Mouse (Mus musculus) heart, postnatal 25 days (tissue): ENCODE measurements at regions not wholly inside any gene's neighbourhood (a gene's known extent, or its start where the extent isn't known, plus 50 kb on each side); places are given as distances from the start of the nearest gene placed in this dataset.

Source experiments
- DNase-seq: peaks from one replicate; pipeline ENCODE4 v3.0.0; 2022; ENCODE audit warnings: low spot score
- intact Hi-C: fragments of 180-260 bp; cut with DNase I; formaldehyde crosslinking; loops from one replicate; pipeline ENCODE4 v1.15.1; 2025

- intact Hi-C loops, result no loop called here
Observed at GRCm38 (mm10) chr9:79310591-79310990, 408.0 kb downstream of the Col12a1 start.

GRCm38 (mm10) chr9:79317411-79317810 lies 401.2 kb downstream of the Col12a1 start:
- DNase-seq, result no peak
- intact Hi-C loops, result no loop called here

More at GRCm38 (mm10) chr9:79310591-79310990, 408.0 kb downstream of the Col12a1 start:
- DNase-seq, result no peak

- intact Hi-C loops, result no loop called here
- no peak for DNase-seq
Observed at GRCm38 (mm10) chr9:79346371-79347096, 372.1 kb downstream of the Col12a1 start.

- no peak for DNase-seq
- intact Hi-C loops, result no loop called here
Observed at GRCm38 (mm10) chr9:79392020-79392419, 326.6 kb downstream of the Col12a1 start.

GRCm38 (mm10) chr9:79414989-79415388 lies 303.6 kb downstream of the Col12a1 start:
- DNase-seq, result no peak

GRCm38 (mm10) chr9:79430417-79430816 lies 288.2 kb downstream of the Col12a1 start:
- DNase-seq, result no peak
- intact Hi-C loops, result no loop called here

More at GRCm38 (mm10) chr9:79414989-79415388, 303.6 kb downstream of the Col12a1 start:
- intact Hi-C loops, result no loop called here

- DNase-seq, result no peak
- intact Hi-C loops, result no loop called here
Observed at GRCm38 (mm10) chr9:79437636-79438035, 281.0 kb downstream of the Col12a1 start.

GRCm38 (mm10) chr9:79439233-79439960 lies 279.2 kb downstream of the Col12a1 start:
- intact Hi-C loops, result no loop called here
- DNase-seq, result no peak

- intact Hi-C loops, result no loop called here
Observed at GRCm38 (mm10) chr9:79455226-79455625, 263.4 kb downstream of the Col12a1 start.

GRCm38 (mm10) chr9:79479118-79479517 lies 239.5 kb downstream of the Col12a1 start:
- intact Hi-C loops, result no loop called here

More at GRCm38 (mm10) chr9:79455226-79455625, 263.4 kb downstream of the Col12a1 start:
- DNase-seq, result no peak

GRCm38 (mm10) chr9:79500253-79500652 lies 218.4 kb downstream of the Col12a1 start:
- intact Hi-C loops, result no loop called here
- DNase-seq, result no peak

More at GRCm38 (mm10) chr9:79479118-79479517, 239.5 kb downstream of the Col12a1 start:
- DNase-seq, result no peak

GRCm38 (mm10) chr9:79502034-79502433 lies 216.6 kb downstream of the Col12a1 start:
- DNase-seq, result no peak
- intact Hi-C loops, result no loop called here

GRCm38 (mm10) chr9:79516384-79516783 lies 202.2 kb downstream of the Col12a1 start:
- intact Hi-C loops, result loop anchor here (10.0 kb wide), 1 partner anchor 198 kb away; the partner anchor contains the start of gene Col12a1

GRCm38 (mm10) chr9:79517461-79517860 lies 201.2 kb downstream of the Col12a1 start:
- intact Hi-C loops, result loop anchor here (10.0 kb wide), 1 partner anchor 197 kb away; the partner anchor contains the start of gene Col12a1
- no peak for DNase-seq

More at GRCm38 (mm10) chr9:79516384-79516783, 202.2 kb downstream of the Col12a1 start:
- DNase-seq, result no peak

- no peak for DNase-seq
- intact Hi-C loops, result loop anchor here (10.0 kb wide), 1 partner anchor 196 kb away; the partner anchor contains the start of gene Col12a1
Observed at GRCm38 (mm10) chr9:79518640-79519039, 200.0 kb downstream of the Col12a1 start.

- intact Hi-C loops, result no loop called here
- no peak for DNase-seq
Observed at GRCm38 (mm10) chr9:79520498-79520897, 198.1 kb downstream of the Col12a1 start.

GRCm38 (mm10) chr9:79523054-79523453 lies 195.6 kb downstream of the Col12a1 start:
- intact Hi-C loops, result no loop called here
- no peak for DNase-seq

- intact Hi-C loops, result no loop called here
- DNase-seq, result no peak
Observed at GRCm38 (mm10) chr9:79525000-79525399, 193.6 kb downstream of the Col12a1 start.

GRCm38 (mm10) chr9:79526390-79526789 lies 192.2 kb downstream of the Col12a1 start:
- intact Hi-C loops, result no loop called here
- DNase-seq, result no peak

- intact Hi-C loops, result no loop called here
- DNase-seq, result no peak
Observed at GRCm38 (mm10) chr9:79527331-79527730, 191.3 kb downstream of the Col12a1 start.
